Mouse (Mus musculus): ENCODE data around the gene Sln. TPM values are rescaled to one million over a fixed set of nuclear protein-coding genes. Genes with fewer than 3 reads are reported as not detected.
A peak's percentile ranks its signal among the peaks of the same experiment; 100 is the strongest.

The Sln gene
- total and polyA plus RNA-seq, 2 experiments from 2014 or later = 0.14 TPM; not detected in 1

DNA sequence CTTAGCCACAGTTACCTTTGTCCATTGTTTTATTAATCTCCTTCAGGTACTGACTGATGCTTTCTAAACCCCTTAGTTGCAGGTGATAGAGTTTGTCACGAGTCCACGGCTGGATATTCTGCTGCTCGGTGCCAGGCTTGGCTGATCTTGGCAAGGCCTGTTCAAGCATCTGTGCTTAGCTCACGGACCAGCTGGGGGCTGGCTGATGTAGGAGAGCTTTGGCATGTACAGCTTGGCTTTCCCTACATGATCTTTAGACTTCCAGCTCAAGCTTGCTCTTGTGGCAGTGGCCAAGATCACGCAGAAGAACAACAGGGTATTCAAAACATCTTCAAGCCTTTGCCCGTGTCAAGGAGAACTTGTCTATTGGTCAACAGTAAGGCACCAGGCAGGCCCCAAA, 49.9 kb downstream of the Sln start:
- 0 out of 2 replicates have a peak overlapping the region, but pooled peaks have one; percentile 1 for H3K27ac ChIP-seq
- no peaks in the 10 kb centered on the region for H3K9me3 ChIP-seq (ENCODE audit: low read length)
- no peak overlapping the region for H3K4me2 ChIP-seq (ENCODE audit: low read depth, low read length)
- 68% methylated on average over 6 of the region's 6 CpGs for WGBS
- no peak overlapping the region for H3K4me3 ChIP-seq (ENCODE audit: low read length)
- ATAC-seq (peak; percentile 59), DNase-seq (ENCODE audit: low spot score) (peak; percentile 76)
- no peaks in the 10 kb centered on the region for H3K4me1 ChIP-seq (ENCODE audit: insufficient read depth, low read length)
- no peaks in the 10 kb centered on the region for H3K36me3 ChIP-seq (ENCODE audit: insufficient read depth, low read length)
- no peak for TF ChIP-seq CTCF (IDR thresholded peaks at IDR 0.05; ENCODE audit: low read depth)
- H3K27me3 ChIP-seq (ENCODE audit: insufficient read depth, low read length) = no peaks in the 10 kb centered on the region
- no peak overlapping the region for H3K9ac ChIP-seq (replicated peaks; ENCODE audit: low read length)

DNA sequence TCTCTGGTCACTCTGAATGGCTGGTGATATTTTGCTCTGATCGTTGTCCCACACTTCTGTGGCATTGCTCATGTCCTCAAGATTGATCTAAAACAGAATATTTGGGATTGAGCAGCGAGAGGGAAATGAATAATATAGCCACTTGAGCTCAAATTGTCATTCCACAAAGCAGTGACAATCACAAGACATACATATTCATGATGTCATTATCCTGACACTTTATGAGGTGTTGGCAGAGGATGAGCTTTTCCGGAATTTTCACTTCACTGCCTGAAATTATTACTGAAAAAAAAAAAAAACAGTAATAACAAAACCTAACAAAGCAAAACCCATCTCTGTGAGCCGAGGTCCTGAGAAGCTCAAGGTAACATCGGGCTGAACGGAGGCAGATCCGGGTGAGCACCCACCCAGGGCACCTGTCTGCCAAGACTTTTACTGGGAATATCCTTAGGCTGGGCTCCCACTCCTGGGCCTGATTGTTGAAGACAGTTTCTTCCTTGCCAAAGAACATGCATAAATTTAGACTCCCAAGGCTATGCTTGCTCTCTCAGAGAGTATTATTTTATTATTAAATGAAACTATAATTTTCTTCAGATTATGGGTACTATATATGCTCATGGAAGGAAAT, 53.4 kb downstream of the Sln start:
- TF ChIP-seq CTCF (IDR thresholded peaks at IDR 0.05; ENCODE audit: low read depth) = no peak
- H3K27ac ChIP-seq = no peak overlapping the region
- WGBS = 74% methylated on average over 7 of the region's 7 CpGs
- ATAC-seq (no peak), DNase-seq (ENCODE audit: low spot score) (no peak)
- H3K4me2 ChIP-seq (ENCODE audit: low read depth, low read length) = no peak overlapping the region
- no peak overlapping the region for H3K4me3 ChIP-seq (ENCODE audit: low read length)
- no peaks in the 10 kb centered on the region for H3K9me3 ChIP-seq (ENCODE audit: low read length)
- H3K36me3 ChIP-seq (ENCODE audit: insufficient read depth, low read length) = no peaks in the 10 kb centered on the region
- H3K4me1 ChIP-seq (ENCODE audit: insufficient read depth, low read length) = no peaks in the 10 kb centered on the region
- H3K27me3 ChIP-seq (ENCODE audit: insufficient read depth, low read length) = no peaks in the 10 kb centered on the region
- no peak overlapping the region for H3K9ac ChIP-seq (replicated peaks; ENCODE audit: low read length)

Other genes starting within 250 kb of the Sln start
- 110 and 114 TPM in 2 replicates for gene Acat1, start 239.8 kb upstream of the Sln start, total RNA-seq (2014; rRNA removed)
- gene Acat1, start 239.8 kb upstream of the Sln start, polyA plus RNA-seq (2015; fragmentation: Nextera tagmentation; extraction: Ambion mirVana) = 195 and 197 TPM in 2 replicates
- 33.5 and 35.5 TPM in 2 replicates for gene Cul5, start 180.2 kb upstream of the Sln start, total RNA-seq (2014; rRNA removed)
- 39.5 and 40.2 TPM in 2 replicates for gene Cul5, start 180.2 kb upstream of the Sln start, polyA plus RNA-seq (2015; fragmentation: Nextera tagmentation; extraction: Ambion mirVana)
- 3.3 and 4.6 TPM in 2 replicates for gene Rab39, start 143.9 kb upstream of the Sln start, total RNA-seq (2014; rRNA removed)
- gene Rab39, start 143.9 kb upstream of the Sln start, polyA plus RNA-seq (2015; fragmentation: Nextera tagmentation; extraction: Ambion mirVana) = 1.9 and 2.3 TPM in 2 replicates
- 12.1 and 18.4 TPM in 2 replicates for gene Slc35f2, start 78.6 kb upstream of the Sln start, total RNA-seq (2014; rRNA removed)
- gene Slc35f2, start 78.6 kb upstream of the Sln start, polyA plus RNA-seq (2015; fragmentation: Nextera tagmentation; extraction: Ambion mirVana) = 20.4 and 20.6 TPM in 2 replicates
- gene Elmod1, start 125.1 kb downstream of the Sln start, total RNA-seq (2014; rRNA removed) = 67.3 and 80.5 TPM in 2 replicates
- 22.0 and 25.0 TPM in 2 replicates for gene Elmod1, start 125.1 kb downstream of the Sln start, polyA plus RNA-seq (2015; fragmentation: Nextera tagmentation; extraction: Ambion mirVana)
- gene Tnfaip8l3, start 218.2 kb downstream of the Sln start, total RNA-seq (2014; rRNA removed) = 2.4 and 3.3 TPM in 2 replicates
- gene Tnfaip8l3, start 218.2 kb downstream of the Sln start, polyA plus RNA-seq (2015; fragmentation: Nextera tagmentation; extraction: Ambion mirVana) = 0.91 and 1.2 TPM in 2 replicates

All from hindbrain, postnatal 0 days (tissue).